In the genomic region with DNA sequence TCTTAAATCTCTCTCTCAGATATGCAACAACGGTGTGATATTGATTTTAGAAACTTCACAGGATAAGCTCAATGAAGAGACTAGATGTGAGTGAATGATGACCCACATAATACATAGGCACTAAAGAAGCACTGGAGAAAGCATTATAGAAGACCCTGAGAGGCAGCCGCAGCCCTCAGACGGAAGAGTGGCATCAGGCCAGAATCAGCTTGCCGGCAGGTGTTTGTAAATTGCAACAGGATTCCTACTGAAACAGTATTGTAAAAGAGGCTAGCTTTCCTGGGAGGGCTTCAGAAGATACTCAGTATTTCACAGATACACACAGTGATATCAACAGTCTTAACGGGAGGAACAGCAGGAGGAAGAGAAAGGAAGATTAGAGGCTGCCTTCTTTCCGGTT, we compare ENCODE assay signal across 18 mouse cellular contexts.
"Had no signal": no experiment of that assay in that cellular context is flagged by ENCODE, and none has a peak within 500 bp of the region (broad histone marks: within the 10 kb centered on the region; RNA-seq: fewer than 3 reads in every experiment).

No protein-coding gene starts in this region.

- DNase-seq: lung, adult 18-20 months; lung, embryonic 14.5 days; lung, postnatal 10 days; lung, postnatal 4 days; retina, postnatal 1 day; right cerebral cortex, adult 18-20 months; right cerebral cortex, postnatal 25 days; right cerebral cortex, postnatal 4 days; spleen, adult 18-20 months; thymus, adult 18-20 months; thymus, postnatal 14 days; thymus, postnatal 36 days had no signal

- ATAC-seq: midbrain, embryonic 13.5 days; midbrain, embryonic 16.5 days had no signal

- H3K9ac ChIP-seq: lung, embryonic 14.5 days; midbrain, embryonic 13.5 days; neural tube, embryonic 13.5 days; neural tube, embryonic 15.5 days had no signal

- H3K4me1 ChIP-seq: neural tube, embryonic 13.5 days; neural tube, embryonic 15.5 days had no signal

- H3K4me3 ChIP-seq: midbrain, embryonic 10.5 days; midbrain, embryonic 13.5 days; myocyte; neural tube, embryonic 13.5 days; neural tube, embryonic 15.5 days had no signal

- H3K27me3 ChIP-seq: midbrain, embryonic 13.5 days; neural tube, embryonic 13.5 days; neural tube, embryonic 15.5 days had no signal

- H3K36me3 ChIP-seq: midbrain, embryonic 10.5 days; midbrain, embryonic 13.5 days; neural tube, embryonic 13.5 days; neural tube, embryonic 15.5 days had no signal

- H3K9me3 ChIP-seq: midbrain, embryonic 10.5 days; midbrain, embryonic 13.5 days; neural tube, embryonic 13.5 days; neural tube, embryonic 15.5 days had no signal

- H3K27ac ChIP-seq: midbrain, embryonic 10.5 days; midbrain, embryonic 13.5 days; neural tube, embryonic 13.5 days; neural tube, embryonic 15.5 days had no signal

- H3K4me2 ChIP-seq: lung, embryonic 14.5 days; midbrain, embryonic 13.5 days; neural tube, embryonic 13.5 days; neural tube, embryonic 15.5 days had no signal
